Mouse (Mus musculus): ENCODE data around the gene Arr3. TPM values are rescaled to one million over a fixed set of nuclear protein-coding genes. Genes with fewer than 3 reads are reported as not detected.

The Arr3 gene
- polyA plus RNA-seq, 1 experiment from 2014 or later: not detected

Other genes starting within 250 kb of the Arr3 start
- not detected in 2 replicates for gene Otud6a, start 176.5 kb upstream of the Arr3 start, polyA plus RNA-seq (2015; fragmentation: Nextera tagmentation; extraction: Ambion mirVana)
- gene Awat2, start 162.8 kb upstream of the Arr3 start, polyA plus RNA-seq (2015; fragmentation: Nextera tagmentation; extraction: Ambion mirVana): 0.55 and 0.84 TPM in 2 replicates
- 33.2 and 35.1 TPM in 2 replicates for gene Igbp1, start 111.2 kb upstream of the Arr3 start, polyA plus RNA-seq (2015; fragmentation: Nextera tagmentation; extraction: Ambion mirVana)
- gene Dgat2l6, start 80.7 kb upstream of the Arr3 start, polyA plus RNA-seq (2015; fragmentation: Nextera tagmentation; extraction: Ambion mirVana): not detected in 2 replicates
- gene Awat1, start 33.2 kb upstream of the Arr3 start, polyA plus RNA-seq (2015; fragmentation: Nextera tagmentation; extraction: Ambion mirVana): not detected in 2 replicates
- 0.27 and 0.41 TPM in 2 replicates for gene P2ry4, start 10.6 kb upstream of the Arr3 start, polyA plus RNA-seq (2015; fragmentation: Nextera tagmentation; extraction: Ambion mirVana)
- 22.8 and 25.5 TPM in 2 replicates for gene Kif4, start 20.2 kb downstream of the Arr3 start, polyA plus RNA-seq (2015; fragmentation: Nextera tagmentation; extraction: Ambion mirVana)
- 80.1 and 93.6 TPM in 2 replicates for gene Pdzd11, start 21.1 kb downstream of the Arr3 start, polyA plus RNA-seq (2015; fragmentation: Nextera tagmentation; extraction: Ambion mirVana)
- gene Gdpd2, start 124.4 kb downstream of the Arr3 start, polyA plus RNA-seq (2015; fragmentation: Nextera tagmentation; extraction: Ambion mirVana): 12.0 and 12.1 TPM in 2 replicates
- gene Dlg3, start 162.2 kb downstream of the Arr3 start, polyA plus RNA-seq (2015; fragmentation: Nextera tagmentation; extraction: Ambion mirVana): 8.6 and 9.7 TPM in 2 replicates